Mouse (Mus musculus) intestine, embryonic 14.5 days (tissue): Measurements from ENCODE around the gene Zfp811. TPM values are rescaled to one million over a fixed set of nuclear protein-coding genes. Genes with fewer than 3 reads are reported as not detected.
A peak's percentile ranks its signal among the peaks of the same experiment; 100 is the strongest.

Source experiments
- ATAC-seq: fragments of 200-750 bp; cut with Nextera tagmentation; replicated peaks from 2 replicates; pipeline ENCODE4 v1.8.0; 2017; ENCODE audit warnings: low read depth, moderate number of reproducible peaks, moderate TSS enrichment, moderate library complexity; ENCODE audit not compliant: low FRiP score, low TSS enrichment
- DNase-seq: peaks from one replicate; pipeline ENCODE4 v3.0.0-alpha.2; 2018; ENCODE audit warnings: low spot score
- H3K27ac ChIP-seq: fragments of 300-500 bp; sonication (generic); 2 replicates; pipeline ENCODE4 v1.5.1; 2014; ENCODE audit warnings: low read depth, mild to moderate bottlenecking, control low read depth
- H3K27me3 ChIP-seq: fragments of 300-500 bp; sonication (generic); replicated peaks from 2 replicates; pipeline ENCODE4 v1.6.1; 2014; ENCODE audit warnings: low read length, control low read depth; ENCODE audit not compliant: control insufficient read depth, insufficient read depth
- H3K36me3 ChIP-seq: fragments of 300-500 bp; sonication (generic); 2 replicates; pipeline ENCODE4 v1.6.1; 2014; ENCODE audit warnings: low read length, control low read depth; ENCODE audit not compliant: control insufficient read depth, insufficient read depth
- H3K4me1 ChIP-seq: fragments of 300-500 bp; sonication (generic); replicated peaks from 2 replicates; pipeline ENCODE4 v1.6.1; 2014; ENCODE audit warnings: low read length, control low read depth, mixed read lengths; ENCODE audit not compliant: control insufficient read depth, insufficient read depth
- H3K4me2 ChIP-seq: fragments of 300-500 bp; sonication (generic); 2 replicates; pipeline ENCODE4 v1.6.1; 2014; ENCODE audit warnings: low read length
- H3K4me3 ChIP-seq: fragments of 300-500 bp; sonication (generic); 2 replicates; pipeline ENCODE4 v1.5.1; 2014; ENCODE audit warnings: low read depth, low read length, control low read depth, mixed read lengths
- H3K9ac ChIP-seq: fragments of 300-500 bp; sonication (generic); 2 replicates; pipeline ENCODE4 v1.6.1; 2014; ENCODE audit warnings: mild to moderate bottlenecking, low read length
- H3K9me3 ChIP-seq: fragments of 300-500 bp; sonication (generic); 2 replicates; pipeline ENCODE4 v1.6.1; 2016; ENCODE audit warnings: low read length, control low read depth; ENCODE audit not compliant: control insufficient read depth
- WGBS: fragments of 180-500 bp; shearing (Covaris S2); extraction: QIAGEN DNeasy Blood & Tissue Kit; methylation state at CpG from one replicate; pipeline ENCODE4 v1.1.7; 2014; 5-methylcytosine and 5-hydroxymethylcytosine counted together
- polyA plus RNA-seq: library from polyadenylated mRNA; unstranded; fragments of >200 nt; fragmentation: Nextera tagmentation; extraction: Ambion mirVana; gene quantifications from 2 replicates; pipeline ENCODE4 v1.2.1, GENCODE M21; 2014

Gene Zfp811
- polyA plus RNA-seq, 1 experiment from 2014 or later = 5.3 TPM

DNA sequence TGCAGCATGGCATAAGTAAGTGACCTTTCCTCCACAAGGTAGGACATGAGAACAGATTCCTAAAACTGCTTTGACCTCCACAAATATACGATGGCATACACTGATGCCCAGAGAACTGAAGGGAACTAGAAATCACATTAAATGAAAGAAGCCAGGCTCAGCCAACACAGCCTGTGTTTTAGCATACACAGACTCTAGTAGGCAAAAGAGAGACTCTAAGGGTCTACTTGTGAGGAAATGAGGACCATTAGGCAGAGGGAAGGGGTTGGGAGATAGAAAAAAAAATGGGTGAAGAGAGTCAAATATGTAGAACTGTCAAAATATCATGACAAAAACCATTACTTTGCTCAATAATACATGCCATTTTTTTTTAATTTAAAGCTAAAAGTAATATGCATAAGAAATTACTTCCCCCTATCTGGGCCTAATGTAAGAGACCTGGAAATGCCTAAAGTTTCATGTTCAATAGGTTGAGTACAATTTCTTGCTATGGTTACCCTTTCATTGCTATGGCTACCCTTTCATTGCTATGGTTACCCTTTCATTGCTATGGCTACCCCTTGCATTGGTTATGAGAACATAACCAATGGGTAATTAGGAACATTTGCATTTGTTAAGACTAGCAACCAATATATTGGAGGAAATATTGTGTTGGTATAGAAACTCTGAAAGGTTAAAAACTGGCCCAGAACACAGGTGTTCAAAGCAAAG lies 6.5 kb upstream of the Zfp811 start:
- ATAC-seq (no peak), DNase-seq (no peak)
- Histone ChIP-seq H3K4me2 (no peak overlapping the region), H3K4me3 (no peak overlapping the region), H3K36me3 (peaks cover 45% of the 10 kb centered on the region), H3K9me3 (no peaks in the 10 kb centered on the region), H3K4me1 (no peaks in the 10 kb centered on the region), H3K9ac (no peak overlapping the region), H3K27me3 (no peaks in the 10 kb centered on the region), H3K27ac (no peak overlapping the region)
- 93% methylated on average over 1 of the region's 1 CpGs for WGBS

DNA sequence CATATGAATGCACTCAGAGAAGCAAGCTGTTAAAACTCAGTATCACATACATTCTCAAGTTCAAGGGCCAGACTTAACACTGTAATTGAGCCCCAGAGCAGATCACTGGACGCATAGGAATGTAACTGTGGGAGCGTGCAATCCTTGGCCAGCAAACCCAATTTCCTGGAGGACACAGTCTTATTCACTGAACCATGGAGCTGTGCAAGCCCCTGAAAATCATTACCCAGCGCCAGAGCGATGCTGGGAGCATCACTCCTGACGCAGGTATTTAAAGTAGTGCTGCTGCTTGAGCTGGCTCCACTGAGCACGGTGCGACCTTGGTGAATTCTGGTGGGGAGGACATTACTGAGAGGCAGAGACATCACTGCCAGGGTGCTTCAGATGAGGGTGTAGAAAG lies 4.4 kb upstream of the Zfp811 start:
- Histone ChIP-seq H3K4me1 (0 out of 2 replicates have a peak, but pooled peaks cover 1% of the 10 kb centered on the region), H3K9me3 (no peaks in the 10 kb centered on the region), H3K4me3 (no peak overlapping the region), H3K36me3 (peaks cover 26% of the 10 kb centered on the region), H3K9ac (no peak overlapping the region), H3K27ac (no peak overlapping the region), H3K4me2 (no peak overlapping the region), H3K27me3 (no peaks in the 10 kb centered on the region)
- no peak for ATAC-seq
- DNase-seq = no peak
- 81% methylated on average over 7 of the region's 7 CpGs for WGBS

DNA sequence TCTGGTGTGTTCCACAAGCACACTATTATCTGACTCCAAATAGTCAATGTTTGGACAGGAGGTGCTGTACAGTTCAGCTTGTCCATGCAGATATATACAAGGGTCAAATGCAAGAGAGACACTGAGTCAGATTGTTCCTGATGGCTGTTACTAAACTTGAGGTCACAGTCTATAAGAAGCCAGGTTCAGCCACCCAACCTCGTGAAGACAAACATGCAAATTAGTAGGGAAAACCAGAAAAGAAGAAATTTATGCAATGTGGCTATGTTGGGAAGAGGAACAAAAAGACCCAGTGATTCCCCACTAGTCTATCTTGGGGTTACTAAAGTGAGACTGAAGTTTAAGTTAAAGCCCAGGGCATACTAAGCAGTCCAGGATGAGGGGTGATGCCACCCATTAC lies 917 bp upstream of the Zfp811 start:
- Histone ChIP-seq H3K9me3 (no peaks in the 10 kb centered on the region), H3K4me2 (no peak overlapping the region), H3K4me3 (no peak overlapping the region), H3K27me3 (no peaks in the 10 kb centered on the region), H3K36me3 (peaks cover 2% of the 10 kb centered on the region; the same call in 1 of the 2 replicates), H3K27ac (no peak overlapping the region), H3K9ac (no peak overlapping the region), H3K4me1 (0 out of 2 replicates have a peak, but pooled peaks cover 6% of the 10 kb centered on the region)
- 58% methylated on average over 1 of the region's 1 CpGs for WGBS
- ATAC-seq (no peak), DNase-seq (no peak)

DNA sequence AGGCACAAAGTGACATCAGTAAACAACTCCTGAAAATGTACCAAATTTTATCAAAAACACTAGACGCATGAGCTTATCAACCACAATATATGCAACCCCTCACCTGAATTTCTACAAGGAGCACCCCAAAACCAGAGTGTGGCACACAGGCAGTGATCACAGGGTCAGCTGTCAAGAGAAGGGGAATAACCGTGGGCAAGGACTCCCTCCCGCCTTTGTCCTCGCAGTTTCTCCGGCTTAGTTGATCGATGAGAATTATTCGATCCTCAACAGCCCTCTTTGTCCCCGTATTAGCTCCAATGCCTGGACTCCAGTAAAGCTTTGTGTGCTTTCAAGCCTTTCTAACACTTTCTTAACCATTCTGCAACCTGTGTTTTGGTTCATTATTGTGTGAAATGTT lies 810 bp downstream of the Zfp811 start:
- peak overlapping the region; percentile 55 for H3K9ac ChIP-seq
- no peaks in the 10 kb centered on the region for H3K36me3 ChIP-seq
- no peaks in the 10 kb centered on the region for H3K9me3 ChIP-seq
- no peaks in the 10 kb centered on the region for H3K27me3 ChIP-seq
- no peak for ATAC-seq
- no peak for DNase-seq
- WGBS = 11% methylated on average over 8 of the region's 8 CpGs
- peak overlapping the region; percentile 68 for H3K4me2 ChIP-seq
- H3K4me1 ChIP-seq = 0 out of 2 replicates have a peak, but pooled peaks cover 6% of the 10 kb centered on the region
- H3K27ac ChIP-seq = peak overlapping the region; percentile 72; the same call in 1 of the 2 replicates
- H3K4me3 ChIP-seq = peak overlapping the region; percentile 56

DNA sequence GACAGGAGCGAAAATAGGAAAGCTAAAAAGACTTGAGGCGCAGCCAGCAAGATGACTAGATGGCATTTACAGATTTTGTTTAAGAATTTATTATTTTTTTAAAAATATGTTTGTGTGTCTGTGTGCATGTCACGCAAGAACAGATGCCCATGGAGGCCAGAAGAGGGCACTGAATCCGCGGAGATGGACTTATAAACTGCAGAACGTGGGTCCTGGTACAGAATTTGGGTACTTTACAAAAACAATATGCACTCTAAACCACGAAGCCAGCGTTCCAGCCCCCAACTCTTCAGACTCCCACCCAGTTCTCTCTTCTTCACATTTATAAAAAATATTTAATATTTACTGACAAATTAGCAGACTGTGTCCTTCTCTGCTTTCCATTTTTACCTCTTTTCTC lies 20.5 kb downstream of the Zfp811 start:
- DNase-seq (no peak), ATAC-seq (no peak)
- peaks cover 16% of the 10 kb centered on the region for H3K4me1 ChIP-seq
- no peak overlapping the region for H3K4me3 ChIP-seq
- no peak overlapping the region for H3K9ac ChIP-seq
- no peak overlapping the region for H3K27ac ChIP-seq
- peak overlapping the region; percentile 51 for H3K4me2 ChIP-seq
- 82% methylated on average over 8 of the region's 8 CpGs for WGBS
- no peaks in the 10 kb centered on the region for H3K9me3 ChIP-seq
- H3K36me3 ChIP-seq = peaks cover 24% of the 10 kb centered on the region
- no peaks in the 10 kb centered on the region for H3K27me3 ChIP-seq

DNA sequence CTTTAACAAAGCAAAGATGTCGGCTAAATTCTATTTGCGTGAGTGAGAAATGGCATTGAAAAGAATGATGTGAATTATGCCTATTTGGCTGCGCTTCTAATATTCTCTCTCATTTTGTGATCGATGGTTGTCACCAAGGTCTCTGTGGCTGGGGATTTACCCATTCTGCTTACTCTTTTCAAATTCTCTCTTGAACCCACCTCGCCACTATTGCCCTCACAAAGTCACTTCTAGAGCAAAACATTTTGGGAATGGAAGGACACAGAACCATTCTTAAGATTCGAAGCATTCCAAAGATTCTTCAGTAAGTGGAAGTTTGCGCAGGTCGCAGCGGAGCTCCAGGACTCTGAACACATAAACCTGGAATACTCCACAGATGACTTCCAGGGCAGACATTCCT lies 21.2 kb downstream of the Zfp811 start:
- H3K9me3 ChIP-seq = no peaks in the 10 kb centered on the region
- H3K4me2 ChIP-seq = peak overlapping the region; percentile 51
- ATAC-seq (no peak), DNase-seq (peak; percentile 56)
- whole genome bisulfite sequencing = 4% methylated on average over 9 of the region's 9 CpGs
- H3K36me3 ChIP-seq = peaks cover 31% of the 10 kb centered on the region
- peak overlapping the region; percentile 91 for H3K9ac ChIP-seq
- H3K4me3 ChIP-seq = peak overlapping the region; percentile 61
- H3K27ac ChIP-seq = peak overlapping the region; percentile 93; the same call in 1 of the 2 replicates
- peaks cover 16% of the 10 kb centered on the region for H3K4me1 ChIP-seq
- no peaks in the 10 kb centered on the region for H3K27me3 ChIP-seq

DNA sequence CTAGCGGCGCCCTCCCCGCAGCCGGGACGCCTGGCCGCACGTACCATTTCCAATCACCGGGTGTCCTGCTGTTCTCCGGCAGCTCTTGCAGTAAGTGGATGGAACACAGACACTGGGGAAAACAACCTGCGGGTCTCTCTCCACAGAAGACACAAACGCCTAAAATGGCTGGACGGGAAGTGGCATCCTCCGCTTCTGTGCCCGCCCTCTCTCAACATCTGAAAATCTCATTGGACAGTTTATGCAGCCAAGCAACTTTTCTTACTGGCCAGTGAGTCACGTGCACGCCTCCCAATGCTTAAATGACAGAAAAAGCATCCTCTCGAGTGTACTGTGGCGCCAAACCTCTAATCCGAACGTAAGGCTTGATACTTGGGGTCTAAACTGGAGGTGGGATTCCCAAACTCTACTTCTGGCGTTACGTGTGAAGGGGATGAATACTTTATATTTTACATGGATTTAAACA lies 21.6 kb downstream of the Zfp811 start, which contains the start of gene Zfp871:
Zfp871 (minus strand) TSS at position 194 of the 466 bp plus-strand sequence.
- H3K9ac ChIP-seq = peak within 1 kb of the TSS; percentile 91

DNA sequence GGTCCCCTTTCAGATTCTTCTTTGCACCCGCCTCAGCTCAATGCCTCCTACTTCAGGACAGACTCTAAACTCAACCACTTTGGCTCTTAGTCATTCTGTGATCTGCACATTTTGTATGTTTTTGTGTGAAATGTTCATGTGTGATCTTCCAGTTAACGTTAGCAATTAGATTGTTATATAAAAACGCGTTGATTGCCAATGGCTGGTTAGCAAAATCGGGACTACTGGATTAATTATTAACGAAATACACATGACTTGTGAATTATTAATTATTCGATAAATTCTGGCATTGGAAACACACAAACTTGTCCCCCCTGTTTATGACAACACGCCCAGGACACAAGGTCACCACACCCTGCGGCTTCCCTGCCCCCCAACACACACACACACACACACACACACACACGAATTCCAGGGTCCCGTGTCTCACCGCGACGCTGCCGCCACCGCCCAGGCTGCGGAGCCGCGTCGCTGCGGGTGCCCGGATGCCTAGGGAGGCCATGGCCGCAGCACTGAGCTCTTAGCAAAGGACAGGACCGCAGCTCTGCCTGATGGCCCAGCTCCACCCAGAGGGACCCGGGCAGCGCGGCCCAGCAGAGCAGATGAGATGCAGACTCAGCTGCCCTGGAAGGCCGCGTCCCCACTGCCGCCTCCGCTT lies 22.2 kb downstream of the Zfp811 start:
- under 1% methylated on average over 31 of the region's 31 CpGs for whole genome bisulfite sequencing

More for the DNA sequence above, 21.6 kb downstream of the Zfp811 start, which contains the start of gene Zfp871:
- ATAC-seq = peak; percentile 92
- peak; percentile 87 for DNase-seq
- Histone ChIP-seq H3K36me3 (peaks cover 35% of the 10 kb centered on the region), H3K4me2 (peak within 1 kb of the TSS; percentile 74), H3K4me1 (peaks cover 16% of the 10 kb centered on the region), H3K27ac (peak within 1 kb of the TSS; percentile 93), H3K9me3 (no peaks in the 10 kb centered on the region), H3K4me3 (peak within 1 kb of the TSS; percentile 61), H3K27me3 (no peaks in the 10 kb centered on the region)
- WGBS = under 1% methylated on average over 22 of the region's 22 CpGs

More for the DNA sequence above, 22.2 kb downstream of the Zfp811 start:
- Histone ChIP-seq H3K4me2 (peak overlapping the region; percentile 74), H3K27me3 (no peaks in the 10 kb centered on the region), H3K4me3 (peak overlapping the region; percentile 61), H3K9ac (peak overlapping the region; percentile 91), H3K27ac (peak overlapping the region; percentile 93), H3K36me3 (peaks cover 36% of the 10 kb centered on the region), H3K4me1 (peaks cover 16% of the 10 kb centered on the region), H3K9me3 (no peaks in the 10 kb centered on the region)
- ATAC-seq (peak; percentile 85), DNase-seq (no peak)
